Mouse (Mus musculus) embryonic fibroblast, embryonic 13.5 days (primary cell): ENCODE data around the gene Celf2.

Experiments used
- CTCF ChIP-seq: IDR thresholded peaks from 2 replicates; pipeline ENCODE4 v1.5.1; 2011; ENCODE audit warnings: mild to moderate bottlenecking, control low read depth, low read length, moderate library complexity, borderline replicate concordance; ENCODE audit not compliant: insufficient read depth
- POLR2A ChIP-seq: IDR thresholded peaks from 2 replicates; pipeline ENCODE4 v1.6.1; 2011; ENCODE audit warnings: low read depth, mild to moderate bottlenecking, control low read depth, low read length, moderate library complexity

- TF ChIP-seq POLR2A (no peak), CTCF (no peak)
Observed at GRCm38 (mm10) chr2:6580066-6580465, 929.3 kb downstream of the Celf2 start.
